Mouse (Mus musculus): ENCODE data around the gene Itga9.

GRCm38 (mm10) chr9:118856665-118857064 lies 250.2 kb downstream of the Itga9 start:
- TF ChIP-seq CTCF (IDR thresholded peaks at IDR 0.05; ENCODE audit: insufficient read depth, low read depth, low read length) (no peak), POLR2A (IDR thresholded peaks at IDR 0.05; ENCODE audit: insufficient read depth, low read depth, low read length) (no peak)

Measured in olfactory bulb, adult 2 months (tissue).